Mouse (Mus musculus) brain, embryonic 14.5 days (tissue): ENCODE results near the gene Myl12a.

Source experiments
- CTCF ChIP-seq: fragments of 200-500 bp; IDR thresholded peaks from 2 replicates; pipeline ENCODE4 v1.5.1; 2012; ENCODE audit warnings: inconsistent platforms, mild to moderate bottlenecking, moderate library complexity, borderline replicate concordance; ENCODE audit not compliant: insufficient read depth, insufficient read length; ENCODE audit errors: extremely low read depth
- POLR2A ChIP-seq: fragments of 200-500 bp; IDR thresholded peaks from 2 replicates; pipeline ENCODE4 v1.6.1; 2012; ENCODE audit warnings: mild to moderate bottlenecking, inconsistent platforms, borderline replicate concordance; ENCODE audit not compliant: poor library complexity, insufficient read depth, insufficient read length, severe bottlenecking; ENCODE audit errors: extremely low read depth

DNA sequence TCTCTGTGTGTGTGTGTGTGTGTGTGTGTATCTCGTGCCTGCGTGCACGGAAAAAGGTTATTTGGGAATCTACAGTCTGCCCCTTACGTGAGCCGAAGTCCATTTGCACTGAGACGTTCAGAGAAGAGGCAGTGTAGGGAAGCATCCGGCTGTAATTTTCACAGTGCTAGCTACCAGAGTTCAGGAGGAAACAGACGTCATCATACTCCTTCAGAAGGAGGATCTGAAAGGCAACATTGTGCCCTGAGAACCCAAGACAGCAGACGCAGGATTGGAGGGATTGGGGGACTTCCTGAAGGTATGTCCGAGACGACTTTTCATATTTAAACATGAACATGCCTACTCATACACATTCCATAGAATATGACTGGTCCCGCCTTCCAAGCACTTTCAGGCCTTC lies 35.0 kb downstream of the Myl12a start:
- no peak for TF ChIP-seq POLR2A
- no peak for TF ChIP-seq CTCF
